Mouse (Mus musculus): ENCODE results near the gene H2al1a.

H2al1a gene

DNA sequence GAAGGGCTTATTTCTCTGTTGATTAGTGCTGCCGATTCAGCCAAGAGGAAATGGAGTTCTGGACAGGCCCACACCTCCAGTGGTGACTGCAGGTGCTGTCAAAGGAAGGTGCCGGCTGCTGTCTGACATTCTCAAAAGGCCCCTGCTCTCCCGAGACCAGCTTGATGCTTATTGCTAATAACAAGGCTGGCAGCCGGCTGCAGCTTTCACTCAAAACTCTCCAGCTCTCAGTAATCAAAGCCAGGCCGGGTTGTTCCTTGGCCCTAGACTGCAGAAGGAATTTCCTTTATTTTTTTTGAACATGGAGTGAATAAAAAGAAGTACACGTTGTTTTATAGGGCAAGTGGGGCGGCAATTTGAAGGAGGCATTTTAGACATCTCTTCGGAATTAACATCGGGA, 46.7 kb downstream of the H2al1a start:
- DNase-seq (ENCODE audit: low read depth), result no peak

DNA sequence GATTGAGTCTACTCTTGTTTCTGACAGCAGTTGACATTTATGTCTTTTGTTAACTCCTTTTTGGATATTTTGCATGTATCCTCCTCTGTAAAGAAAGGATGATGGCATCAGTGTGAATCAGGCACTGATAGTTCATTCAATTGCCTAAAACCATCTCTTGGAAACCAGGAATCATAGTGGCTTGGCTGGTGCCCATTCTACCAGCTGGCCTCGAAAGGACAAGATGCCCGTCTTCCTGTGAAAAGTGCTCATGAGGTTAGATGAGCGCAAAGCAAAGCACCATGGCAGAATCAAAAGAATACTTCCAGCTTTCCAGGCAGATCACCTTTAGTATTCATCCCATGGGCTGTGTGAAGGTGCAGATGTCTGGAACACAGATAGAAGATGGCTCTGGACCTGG, 47.7 kb downstream of the H2al1a start:
- DNase-seq (ENCODE audit: low read depth), result no peak

Measured in c-Kit-positive CD71-positive TER-119-negative erythroid progenitor cells, embryonic 14.5 days (primary cell).